Mouse (Mus musculus) CD4-positive, CD25-positive, alpha-beta regulatory T cell, adult 2 months (primary cell): Measurements from ENCODE around the gene Gm3476.
"Not testable (repeated sequence)": the region's sequence is repeated elsewhere in the genome, so short reads cannot be mapped to it uniquely, and the experiment has no call there.

ENCODE experiments used
- DNase-seq: peaks from one replicate; pipeline ENCODE4 v3.0.0-alpha.2; 2012; ENCODE audit warnings: low read depth, low spot score

Gene Gm3476

GRCm38 (mm10) chr14:6125707-6126106 is at the start of gene Gm3476:
Gm3476 (minus strand) TSS chr14:6125807.
- not testable (repeated sequence) for DNase-seq

DNA sequence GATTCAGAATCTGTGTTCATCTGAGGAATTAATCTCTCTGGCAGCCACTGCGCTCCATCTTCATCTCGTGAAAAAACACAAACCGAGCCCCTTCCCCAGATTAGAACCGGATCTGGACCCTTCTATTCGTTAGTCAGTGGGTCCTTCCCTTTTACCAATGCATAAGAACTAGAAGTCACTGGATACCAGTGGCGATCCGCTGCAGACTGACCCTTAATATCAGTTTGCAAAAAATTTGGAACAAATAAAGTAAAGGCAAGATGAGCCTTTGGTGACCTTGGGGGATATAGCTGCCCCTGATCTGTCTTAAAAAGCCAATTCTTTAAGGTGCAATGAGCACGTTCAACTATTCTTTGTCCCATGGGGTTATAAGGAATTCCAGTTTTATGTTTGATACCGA is 37.9 kb upstream of the Gm3476 start:
- DNase-seq = not testable (repeated sequence)

- not testable (repeated sequence) for DNase-seq
Measured at GRCm38 (mm10) chr14:6161085-6161484, 35.5 kb upstream of the Gm3476 start.

DNA sequence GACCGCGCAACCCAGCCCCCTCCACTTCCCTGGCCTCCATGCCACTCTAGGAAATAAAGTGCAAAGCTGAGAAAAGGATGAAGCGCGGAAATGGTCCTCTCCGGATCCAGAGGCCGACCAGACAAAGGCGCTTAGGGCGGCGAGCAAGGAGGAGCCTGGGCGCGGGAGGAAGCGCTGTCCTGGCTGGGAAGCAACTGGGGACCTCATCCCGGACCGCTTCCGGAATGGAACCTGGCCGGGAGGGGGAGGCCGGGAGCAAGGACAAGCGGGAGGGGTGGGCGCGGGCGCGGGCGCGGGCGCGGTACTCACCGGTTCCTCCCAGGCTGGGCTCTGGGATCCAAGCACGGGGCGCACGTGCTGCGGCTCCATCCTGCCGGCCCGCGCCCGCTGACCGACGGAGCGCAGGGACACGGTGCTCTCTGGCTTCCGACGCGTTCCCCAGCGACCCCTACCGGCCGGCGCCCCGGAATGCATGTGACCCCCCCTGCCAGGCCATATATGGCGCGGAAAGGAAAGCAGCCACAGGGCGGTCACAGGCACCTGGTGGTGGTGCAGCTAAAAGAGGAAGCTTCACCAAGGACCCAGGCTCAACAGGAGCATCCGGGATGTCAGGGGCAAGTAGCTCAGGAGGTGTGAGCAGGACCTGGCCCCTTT is 17.2 kb downstream of the Gm3476 start, which contains the start of gene Gm3468:
TSS of gene Gm3468 (minus strand) at position 394 of the 654 bp plus-strand sequence.
- peak; percentile 88 for DNase-seq

DNA sequence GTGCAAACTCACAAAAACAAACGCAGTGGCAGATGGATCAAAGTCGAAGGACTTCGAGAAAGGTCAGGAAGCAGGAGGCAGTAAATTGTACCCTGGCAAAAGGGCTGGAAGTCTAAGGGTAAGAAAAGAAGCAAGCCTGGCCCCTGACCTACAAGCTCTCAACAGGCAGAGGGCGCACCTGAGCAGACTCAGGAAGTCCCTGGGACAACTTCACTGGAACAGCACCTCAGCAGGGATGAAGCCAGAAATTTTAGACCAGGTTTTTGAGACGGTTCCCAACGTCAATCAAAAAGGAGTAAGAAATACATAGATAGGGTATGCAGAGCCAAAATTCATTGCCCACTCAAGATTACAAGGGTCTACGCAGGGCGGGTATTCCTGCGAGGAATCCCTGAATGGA is 18.1 kb downstream of the Gm3476 start:
- peak; percentile 3 for DNase-seq

DNA sequence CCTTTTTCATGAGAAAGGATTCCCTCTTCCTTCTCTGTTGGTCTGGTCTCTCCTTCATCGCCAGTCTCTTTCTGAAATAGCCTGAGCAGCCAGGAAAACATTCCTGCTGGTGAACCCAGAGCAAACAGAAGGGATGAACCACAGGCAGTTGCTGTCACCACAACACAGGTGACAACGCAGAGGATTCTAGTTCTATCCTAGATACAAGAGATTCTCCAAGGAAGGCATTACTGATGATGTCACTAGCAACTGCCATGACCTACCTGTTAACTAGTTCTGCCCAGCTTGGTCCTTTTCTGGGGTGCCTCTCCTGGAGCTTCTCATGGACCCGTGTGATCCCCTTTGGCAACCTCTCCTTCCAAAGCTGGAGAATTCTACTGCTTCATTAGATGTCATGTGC is 31.8 kb downstream of the Gm3476 start, which contains the start of gene Gm8206:
TSS of gene Gm8206 (minus strand) at position 101 of the 400 bp plus-strand sequence.
- not testable (repeated sequence) for DNase-seq

DNA sequence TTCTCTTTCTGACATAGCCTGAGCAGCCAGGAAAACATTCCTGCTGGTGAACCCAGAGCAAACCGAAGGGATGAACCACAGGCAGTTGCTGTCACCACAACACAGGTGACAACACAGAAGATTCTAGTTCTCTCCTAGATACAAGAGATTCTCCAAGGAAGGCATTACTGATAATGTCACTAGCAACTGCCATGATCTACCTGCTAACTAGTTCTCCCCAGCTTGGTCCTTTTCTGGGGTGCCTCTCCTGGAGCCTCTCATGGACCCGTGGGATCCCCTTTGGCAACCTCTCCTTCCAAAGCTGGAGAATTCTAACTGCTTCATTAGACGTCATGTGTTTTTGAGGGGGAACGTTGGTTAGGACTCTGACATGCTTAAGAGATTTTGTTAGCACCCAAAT is 67.4 kb downstream of the Gm3476 start, which contains the start of gene Gm6337:
TSS of gene Gm6337 (minus strand) at position 101 of the 400 bp plus-strand sequence.
- DNase-seq = not testable (repeated sequence)
